Mouse (Mus musculus): Measurements from ENCODE around the gene Nipsnap3b.

The Nipsnap3b gene

GRCm38 (mm10) chr4:53011732-53012361 is at the start of gene Nipsnap3b:
Gene Nipsnap3b (plus strand): TSS chr4:53011880.
- peak; percentile 93 for DNase-seq (ENCODE audit: low read depth, low spot score)

GRCm38 (mm10) chr4:52964247-52964646 is 47.4 kb upstream of the Nipsnap3b start, which contains the start of gene Olfr270:
Gene Olfr270 (plus strand): TSS chr4:52964547.
- DNase-seq (ENCODE audit: low read depth, low spot score), result no peak

- DNase-seq (ENCODE audit: low read depth, low spot score), result peak; percentile 11
Observed at GRCm38 (mm10) chr4:52985216-52985615, 26.5 kb upstream of the Nipsnap3b start.

- DNase-seq (ENCODE audit: low read depth, low spot score), result no peak
Observed at GRCm38 (mm10) chr4:52986266-52986665, 25.4 kb upstream of the Nipsnap3b start.

- DNase-seq (ENCODE audit: low read depth, low spot score), result no peak
Observed at GRCm38 (mm10) chr4:52989248-52989647, 22.4 kb upstream of the Nipsnap3b start, which contains the start of gene Nipsnap3a. Gene Nipsnap3a (plus strand): TSS chr4:52989272.

GRCm38 (mm10) chr4:52999449-52999848 is 12.2 kb upstream of the Nipsnap3b start:
- no peak for DNase-seq (ENCODE audit: low read depth, low spot score)

GRCm38 (mm10) chr4:53000154-53000553 is 11.5 kb upstream of the Nipsnap3b start:
- no peak for DNase-seq (ENCODE audit: low read depth, low spot score)

GRCm38 (mm10) chr4:53009183-53009582 is 2.5 kb upstream of the Nipsnap3b start:
- DNase-seq (ENCODE audit: low read depth, low spot score), result no peak

GRCm38 (mm10) chr4:53009871-53010270 is 1.8 kb upstream of the Nipsnap3b start:
- no peak for DNase-seq (ENCODE audit: low read depth, low spot score)

GRCm38 (mm10) chr4:53014421-53014820 is 2.7 kb downstream of the Nipsnap3b start:
- DNase-seq (ENCODE audit: low read depth, low spot score), result no peak

- DNase-seq (ENCODE audit: low read depth, low spot score), result no peak
Observed at GRCm38 (mm10) chr4:53015024-53015423, 3.3 kb downstream of the Nipsnap3b start.

- DNase-seq (ENCODE audit: low read depth, low spot score), result no peak
Observed at GRCm38 (mm10) chr4:53018392-53018791, 6.7 kb downstream of the Nipsnap3b start.

GRCm38 (mm10) chr4:53023189-53023925 is 11.7 kb downstream of the Nipsnap3b start:
- DNase-seq (ENCODE audit: low read depth, low spot score), result no peak

- DNase-seq (ENCODE audit: low read depth, low spot score), result no peak
Observed at GRCm38 (mm10) chr4:53024397-53024796, 12.7 kb downstream of the Nipsnap3b start.

- DNase-seq (ENCODE audit: low read depth, low spot score), result no peak
Observed at GRCm38 (mm10) chr4:53027811-53028210, 16.1 kb downstream of the Nipsnap3b start.

- no peak for DNase-seq (ENCODE audit: low read depth, low spot score)
Observed at GRCm38 (mm10) chr4:53030326-53030948, 18.8 kb downstream of the Nipsnap3b start.

- no peak for DNase-seq (ENCODE audit: low read depth, low spot score)
Observed at GRCm38 (mm10) chr4:53043819-53044218, 32.1 kb downstream of the Nipsnap3b start.

- DNase-seq (ENCODE audit: low read depth, low spot score), result no peak
Observed at GRCm38 (mm10) chr4:53045807-53046206, 34.1 kb downstream of the Nipsnap3b start.

- no peak for DNase-seq (ENCODE audit: low read depth, low spot score)
Observed at GRCm38 (mm10) chr4:53046238-53047022, 34.8 kb downstream of the Nipsnap3b start.

GRCm38 (mm10) chr4:53062301-53063008 is 50.8 kb downstream of the Nipsnap3b start:
- DNase-seq (ENCODE audit: low read depth, low spot score), result no peak
